Mouse (Mus musculus): ENCODE measurements at regions not wholly inside any gene's neighbourhood (a gene's known extent, or its start where the extent isn't known, plus 50 kb on each side); places are given as distances from the start of the nearest gene placed in this dataset.
"Not testable (repeated sequence)": the region's sequence is repeated elsewhere in the genome, so short reads cannot be mapped to it uniquely, and the experiment has no call there.

GRCm38 (mm10) chr8:34628221-34628620 is 516.7 kb upstream of the Gm10131 start:
- not testable (repeated sequence) for TF ChIP-seq CTCF (IDR thresholded peaks at IDR 0.05; ENCODE audit: low read depth, low read length); POLR2A (IDR thresholded peaks at IDR 0.05; ENCODE audit: borderline replicate concordance, low read depth, low read length)
